Mouse (Mus musculus): ENCODE measurements around the gene BC048562. TPM values are rescaled to one million over a fixed set of nuclear protein-coding genes. Genes with fewer than 3 reads are reported as not detected.

The BC048562 gene
- polyA plus RNA-seq, 1 experiment from 2014 or later: not detected

- H3K4me3 ChIP-seq (ENCODE audit: low read depth, low read length): no peak overlapping the region
- peaks cover 44% of the 10 kb centered on the region for H3K36me3 ChIP-seq (ENCODE audit: control insufficient read depth, insufficient read depth, low read length)
- 84% methylated on average over 10 of the region's 10 CpGs for WGBS
Observed at GRCm38 (mm10) chr9:108462192-108462591, 25.9 kb downstream of the BC048562 start.

GRCm38 (mm10) chr9:108463713-108464112 lies 27.4 kb downstream of the BC048562 start:
- DNase-seq (ENCODE audit: low spot score) (no peak), ATAC-seq (ENCODE audit: low read depth) (no peak)
- Histone ChIP-seq H3K9me3 (ENCODE audit: control insufficient read depth, low read length) (no peaks in the 10 kb centered on the region), H3K9ac (ENCODE audit: low read depth, low read length) (no peak overlapping the region), H3K27me3 (replicated peaks; ENCODE audit: control insufficient read depth, insufficient read depth, low read length) (no peaks in the 10 kb centered on the region), H3K4me2 (ENCODE audit: low read depth, low read length) (no peak overlapping the region), H3K4me1 (ENCODE audit: control insufficient read depth, insufficient read depth, low read length) (peaks cover 12% of the 10 kb centered on the region), H3K27ac (replicated peaks; ENCODE audit: low read depth, low read length) (no peak overlapping the region), H3K36me3 (ENCODE audit: control insufficient read depth, insufficient read depth, low read length) (peaks cover 49% of the 10 kb centered on the region), H3K4me3 (ENCODE audit: low read depth, low read length) (no peak overlapping the region)
- 97% methylated on average over 9 of the region's 9 CpGs for WGBS

More at GRCm38 (mm10) chr9:108462192-108462591, 25.9 kb downstream of the BC048562 start:
- Histone ChIP-seq H3K4me1 (ENCODE audit: control insufficient read depth, insufficient read depth, low read length) (peaks cover 12% of the 10 kb centered on the region), H3K9me3 (ENCODE audit: control insufficient read depth, low read length) (no peaks in the 10 kb centered on the region), H3K4me2 (ENCODE audit: low read depth, low read length) (no peak overlapping the region), H3K27ac (replicated peaks; ENCODE audit: low read depth, low read length) (no peak overlapping the region), H3K9ac (ENCODE audit: low read depth, low read length) (no peak overlapping the region), H3K27me3 (replicated peaks; ENCODE audit: control insufficient read depth, insufficient read depth, low read length) (no peaks in the 10 kb centered on the region)
- DNase-seq (ENCODE audit: low spot score) (no peak), ATAC-seq (ENCODE audit: low read depth) (no peak)

- Histone ChIP-seq H3K4me1 (ENCODE audit: control insufficient read depth, insufficient read depth, low read length) (peaks cover 8% of the 10 kb centered on the region), H3K4me3 (ENCODE audit: low read depth, low read length) (no peak overlapping the region), H3K36me3 (ENCODE audit: control insufficient read depth, insufficient read depth, low read length) (peaks cover 49% of the 10 kb centered on the region), H3K9ac (ENCODE audit: low read depth, low read length) (no peak overlapping the region), H3K27ac (replicated peaks; ENCODE audit: low read depth, low read length) (no peak overlapping the region), H3K27me3 (replicated peaks; ENCODE audit: control insufficient read depth, insufficient read depth, low read length) (no peaks in the 10 kb centered on the region), H3K9me3 (ENCODE audit: control insufficient read depth, low read length) (no peaks in the 10 kb centered on the region), H3K4me2 (ENCODE audit: low read depth, low read length) (no peak overlapping the region)
- WGBS: 90% methylated on average over 2 of the region's 2 CpGs
- DNase-seq (ENCODE audit: low spot score): no peak
- no peak for ATAC-seq (ENCODE audit: low read depth)
Observed at GRCm38 (mm10) chr9:108466219-108466618, 29.9 kb downstream of the BC048562 start.

- no peak for DNase-seq (ENCODE audit: low spot score)
- Histone ChIP-seq H3K4me1 (ENCODE audit: control insufficient read depth, insufficient read depth, low read length) (no peaks in the 10 kb centered on the region), H3K27me3 (replicated peaks; ENCODE audit: control insufficient read depth, insufficient read depth, low read length) (no peaks in the 10 kb centered on the region), H3K4me2 (ENCODE audit: low read depth, low read length) (no peak overlapping the region), H3K36me3 (ENCODE audit: control insufficient read depth, insufficient read depth, low read length) (peaks cover 30% of the 10 kb centered on the region), H3K9me3 (ENCODE audit: control insufficient read depth, low read length) (no peaks in the 10 kb centered on the region), H3K27ac (replicated peaks; ENCODE audit: low read depth, low read length) (no peak overlapping the region), H3K4me3 (ENCODE audit: low read depth, low read length) (no peak overlapping the region), H3K9ac (ENCODE audit: low read depth, low read length) (no peak overlapping the region)
- WGBS: 72% methylated on average over 5 of the region's 5 CpGs
- no peak for ATAC-seq (ENCODE audit: low read depth)
Observed at GRCm38 (mm10) chr9:108469430-108469829, 33.1 kb downstream of the BC048562 start.

DNA sequence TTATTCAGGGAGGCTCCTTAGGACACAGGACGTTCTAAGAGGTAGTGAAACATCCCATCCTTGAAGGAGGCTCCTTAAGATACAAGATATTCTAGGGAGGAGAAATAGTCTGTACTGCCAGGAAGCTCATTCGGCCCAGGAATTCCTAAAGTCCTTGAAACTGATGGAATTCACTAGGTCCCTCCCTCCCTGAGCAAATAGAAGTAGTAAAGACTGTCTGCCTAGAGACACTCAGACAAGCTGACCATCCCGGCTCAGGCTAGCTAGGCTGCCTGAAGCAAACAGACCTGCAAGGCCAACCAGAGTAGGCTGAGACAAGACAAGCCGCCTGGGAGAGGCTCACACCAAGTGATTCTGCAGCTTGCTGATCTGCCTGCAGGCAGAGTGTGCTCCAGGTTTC lies 33.6 kb downstream of the BC048562 start:
- H3K4me2 ChIP-seq (ENCODE audit: low read depth, low read length): no peak overlapping the region
- no peak for DNase-seq (ENCODE audit: low spot score)
- H3K27me3 ChIP-seq (replicated peaks; ENCODE audit: control insufficient read depth, insufficient read depth, low read length): no peaks in the 10 kb centered on the region
- no peak for ATAC-seq (ENCODE audit: low read depth)
- H3K9ac ChIP-seq (ENCODE audit: low read depth, low read length): no peak overlapping the region
- H3K4me3 ChIP-seq (ENCODE audit: low read depth, low read length): no peak overlapping the region
- H3K27ac ChIP-seq (replicated peaks; ENCODE audit: low read depth, low read length): no peak overlapping the region
- WGBS: 73% methylated on average over 4 of the region's 4 CpGs
- H3K9me3 ChIP-seq (ENCODE audit: control insufficient read depth, low read length): no peaks in the 10 kb centered on the region
- H3K4me1 ChIP-seq (ENCODE audit: control insufficient read depth, insufficient read depth, low read length): no peaks in the 10 kb centered on the region
- H3K36me3 ChIP-seq (ENCODE audit: control insufficient read depth, insufficient read depth, low read length): peaks cover 26% of the 10 kb centered on the region

- H3K27ac ChIP-seq (replicated peaks; ENCODE audit: low read depth, low read length): no peak overlapping the region
- WGBS: 60% methylated on average over 1 of the region's 1 CpGs
- H3K9me3 ChIP-seq (ENCODE audit: control insufficient read depth, low read length): no peaks in the 10 kb centered on the region
- no peaks in the 10 kb centered on the region for H3K36me3 ChIP-seq (ENCODE audit: control insufficient read depth, insufficient read depth, low read length)
- peaks cover 6% of the 10 kb centered on the region for H3K4me1 ChIP-seq (ENCODE audit: control insufficient read depth, insufficient read depth, low read length)
- no peaks in the 10 kb centered on the region for H3K27me3 ChIP-seq (replicated peaks; ENCODE audit: control insufficient read depth, insufficient read depth, low read length)
- H3K4me3 ChIP-seq (ENCODE audit: low read depth, low read length): no peak overlapping the region
- H3K9ac ChIP-seq (ENCODE audit: low read depth, low read length): no peak overlapping the region
- ATAC-seq (ENCODE audit: low read depth): no peak
- no peak for DNase-seq (ENCODE audit: low spot score)
- no peak overlapping the region for H3K4me2 ChIP-seq (ENCODE audit: low read depth, low read length)
Observed at GRCm38 (mm10) chr9:108474528-108474927, 38.2 kb downstream of the BC048562 start.

DNA sequence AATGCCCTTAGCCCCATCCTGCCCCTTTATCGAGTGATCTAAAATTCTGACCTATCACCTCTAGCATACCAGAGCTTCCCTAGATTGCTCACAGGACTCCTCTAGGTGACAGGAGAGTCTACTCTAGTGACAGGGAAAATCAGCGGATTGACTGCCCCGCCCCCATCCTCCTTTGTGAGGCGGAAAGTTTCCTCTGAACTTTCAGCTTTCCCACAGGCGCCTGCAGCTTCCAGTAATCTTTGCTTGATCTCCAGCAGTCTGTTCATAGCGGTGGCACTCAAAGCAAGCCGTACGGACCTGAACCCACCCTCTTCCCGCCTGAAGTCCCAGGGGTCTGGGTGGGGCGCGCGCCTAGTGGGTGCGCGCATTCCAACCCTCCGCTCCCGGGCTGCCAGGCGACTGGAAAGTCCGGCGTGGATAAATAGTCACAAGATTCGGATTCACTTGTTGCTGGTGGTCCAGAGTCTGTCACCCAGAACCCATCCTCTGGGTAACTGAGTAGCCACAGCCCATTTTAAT lies 42.4 kb downstream of the BC048562 start:
- H3K27me3 ChIP-seq (replicated peaks; ENCODE audit: control insufficient read depth, insufficient read depth, low read length): no peaks in the 10 kb centered on the region

DNA sequence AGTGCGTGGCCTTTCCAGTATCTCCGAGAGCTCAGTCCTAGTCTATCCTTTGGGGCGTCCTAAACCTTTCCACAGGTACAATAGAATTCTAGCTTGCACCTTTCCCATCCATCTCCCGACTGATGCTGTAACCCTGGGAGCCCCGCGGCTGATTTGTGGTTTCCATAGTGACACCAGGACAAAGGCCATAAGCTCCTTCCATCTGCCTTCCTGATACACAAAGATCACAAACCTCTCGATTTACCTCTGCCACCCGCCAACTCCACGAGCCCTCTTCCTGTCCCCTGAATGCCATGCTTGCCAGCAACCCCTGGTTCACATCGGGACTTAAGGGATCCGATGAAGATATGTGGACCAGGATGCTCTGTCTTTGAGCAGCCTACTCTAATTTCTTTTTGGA lies 43.0 kb downstream of the BC048562 start:
- WGBS: 37% methylated on average over 11 of the region's 11 CpGs
- Histone ChIP-seq H3K4me3 (ENCODE audit: low read depth, low read length) (peak overlapping the region; percentile 67), H3K27ac (replicated peaks; ENCODE audit: low read depth, low read length) (peak overlapping the region; percentile 76), H3K36me3 (ENCODE audit: control insufficient read depth, insufficient read depth, low read length) (peaks cover 36% of the 10 kb centered on the region), H3K4me2 (ENCODE audit: low read depth, low read length) (peak overlapping the region; percentile 78), H3K27me3 (replicated peaks; ENCODE audit: control insufficient read depth, insufficient read depth, low read length) (no peaks in the 10 kb centered on the region), H3K9me3 (ENCODE audit: control insufficient read depth, low read length) (no peaks in the 10 kb centered on the region), H3K9ac (ENCODE audit: low read depth, low read length) (peak overlapping the region; percentile 56; the same call in 1 of the 2 replicates), H3K4me1 (ENCODE audit: control insufficient read depth, insufficient read depth, low read length) (peaks cover 17% of the 10 kb centered on the region)
- DNase-seq (ENCODE audit: low spot score) (no peak), ATAC-seq (ENCODE audit: low read depth) (peak; percentile 2)

More for the DNA sequence above, 42.4 kb downstream of the BC048562 start:
- peak; percentile 85 for ATAC-seq (ENCODE audit: low read depth)
- Histone ChIP-seq H3K4me3 (ENCODE audit: low read depth, low read length) (peak overlapping the region; percentile 67), H3K4me1 (ENCODE audit: control insufficient read depth, insufficient read depth, low read length) (peaks cover 17% of the 10 kb centered on the region), H3K36me3 (ENCODE audit: control insufficient read depth, insufficient read depth, low read length) (peaks cover 31% of the 10 kb centered on the region), H3K9ac (ENCODE audit: low read depth, low read length) (peak overlapping the region; percentile 56), H3K9me3 (ENCODE audit: control insufficient read depth, low read length) (no peaks in the 10 kb centered on the region), H3K4me2 (ENCODE audit: low read depth, low read length) (peak overlapping the region; percentile 78), H3K27ac (replicated peaks; ENCODE audit: low read depth, low read length) (peak overlapping the region; percentile 76)
- 0% methylated on average over 20 of the region's 20 CpGs for WGBS
- DNase-seq (ENCODE audit: low spot score): peak; percentile 91

GRCm38 (mm10) chr9:108479721-108480351 lies 43.6 kb downstream of the BC048562 start, which contains the start of gene Lamb2:
Lamb2 (plus strand) TSS chr9:108479736.
- Histone ChIP-seq H3K36me3 (ENCODE audit: control insufficient read depth, insufficient read depth, low read length) (peaks cover 42% of the 10 kb centered on the region), H3K9ac (ENCODE audit: low read depth, low read length) (peak within 1 kb of the TSS; percentile 78), H3K4me2 (ENCODE audit: low read depth, low read length) (peak within 1 kb of the TSS; percentile 78), H3K27me3 (replicated peaks; ENCODE audit: control insufficient read depth, insufficient read depth, low read length) (no peaks in the 10 kb centered on the region), H3K27ac (replicated peaks; ENCODE audit: low read depth, low read length) (peak within 1 kb of the TSS; percentile 78), H3K9me3 (ENCODE audit: control insufficient read depth, low read length) (no peaks in the 10 kb centered on the region), H3K4me3 (ENCODE audit: low read depth, low read length) (peak within 1 kb of the TSS; percentile 67), H3K4me1 (ENCODE audit: control insufficient read depth, insufficient read depth, low read length) (peaks cover 17% of the 10 kb centered on the region)
- DNase-seq (ENCODE audit: low spot score) (peak; percentile 91), ATAC-seq (ENCODE audit: low read depth) (peak; percentile 76)
- 6% methylated on average over 9 of the region's 10 CpGs for WGBS

All from embryonic facial prominence, embryonic 14.5 days (tissue).